In the genomic region with DNA sequence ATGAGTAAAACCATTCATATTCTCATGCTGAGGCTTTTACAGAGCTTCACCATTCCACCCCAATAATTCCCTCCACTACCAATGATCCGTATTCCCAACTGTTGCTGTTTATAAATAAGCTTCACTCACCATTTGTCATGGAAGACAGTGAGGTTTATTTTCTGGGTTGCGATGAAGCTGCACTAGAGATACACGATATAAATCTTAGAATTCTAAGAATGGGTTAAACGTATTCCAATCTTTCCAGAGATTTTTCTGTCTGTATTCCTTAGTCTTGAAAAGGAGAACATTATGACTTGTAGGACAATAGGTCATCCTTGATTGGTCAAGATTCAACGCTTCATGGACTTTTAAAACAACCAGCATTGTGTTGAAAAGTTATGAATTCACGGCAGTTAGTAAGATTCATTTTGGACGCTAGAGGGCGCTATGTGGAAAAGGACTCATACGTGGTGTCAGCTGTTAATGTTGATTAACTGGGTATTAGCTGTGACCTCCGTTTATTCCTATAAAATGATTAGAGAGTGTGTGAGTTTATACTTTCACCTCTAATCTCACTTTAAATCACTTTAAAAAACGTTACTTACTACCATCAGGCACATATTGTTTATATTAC, we compare ENCODE assay signal across 8 mouse cellular contexts. TPM values are rescaled to one million over a fixed set of nuclear protein-coding genes. Genes with fewer than 3 reads are reported as not detected.
DNase-seq lines count a peak whose midpoint lies in the region; ATAC-seq and TF ChIP-seq lines count a peak whose summit lies in the region.

No protein-coding gene starts in this region.

- in situ Hi-C loops in CH12.LX (cut with MboI; ENCODE audit: low pct_ligation_motif_present, low pct_unique_long_range_greater_than_20kb, low sequenced_read_pairs) = loop anchor here (10.0 kb wide), 1 partner anchor 65 kb away; a partner anchor contains a TSS

- H3K4me2 ChIP-seq in CH12.LX (ENCODE audit: insufficient read depth, low read depth, poor library complexity, severe bottlenecking) = peak overlapping the region; percentile 93
- H3K4me2 ChIP-seq in embryonic facial prominence, embryonic 11.5 days (ENCODE audit: low read depth, low read length) = peak overlapping the region; percentile 51
- peak overlapping the region; percentile 81 for H3K4me2 ChIP-seq in heart, embryonic 15.5 days
- H3K4me2 ChIP-seq in lung, embryonic 14.5 days = peak overlapping the region; percentile 75

- H3K4me1 ChIP-seq in CH12.LX (ENCODE audit: control insufficient read depth in 1 of 2, insufficient read depth in 2 of 2) = no peaks in the 10 kb centered on the region; a peak in 1 of 4 replicates
- no peaks in the 10 kb centered on the region for H3K4me1 ChIP-seq in embryonic facial prominence, embryonic 11.5 days (ENCODE audit: control insufficient read depth, insufficient read depth, low read length)
- H3K4me1 ChIP-seq in heart, embryonic 15.5 days (replicated peaks) = peaks cover 12% of the 10 kb centered on the region
- 0 out of 2 replicates have a peak, but pooled peaks cover 4% of the 10 kb centered on the region for H3K4me1 ChIP-seq in lung, embryonic 14.5 days (ENCODE audit: insufficient read depth)

- no peaks in the 10 kb centered on the region for H3K9me3 ChIP-seq in CH12.LX (replicated peaks; ENCODE audit: low read length)
- no peaks in the 10 kb centered on the region for H3K9me3 ChIP-seq in embryonic facial prominence, embryonic 11.5 days (replicated peaks; ENCODE audit: control insufficient read depth, low read length)
- no peaks in the 10 kb centered on the region for H3K9me3 ChIP-seq in heart, embryonic 15.5 days (replicated peaks)
- H3K9me3 ChIP-seq in lung, embryonic 14.5 days (ENCODE audit: low read depth, low read length) = no peaks in the 10 kb centered on the region

- ATAC-seq in embryonic facial prominence, embryonic 11.5 days (replicated peaks; ENCODE audit: insufficient number of reproducible peaks, low FRiP score, low TSS enrichment, low read depth) = no peak
- ATAC-seq in heart, embryonic 15.5 days (replicated peaks; ENCODE audit: insufficient number of reproducible peaks, insufficient read depth, low FRiP score, low read depth) = no peak
- no peak for ATAC-seq in lung, embryonic 14.5 days (ENCODE audit: insufficient read depth)
- ATAC-seq in neutrophil, adult 5-6 weeks (ENCODE audit: extremely low read depth, insufficient number of reproducible peaks, low FRiP score, poor library complexity, severe bottlenecking) = peak; percentile 50; the same call in 1 of the 2 replicates
- no peak for ATAC-seq in monocyte, adult 5-6 weeks (replicated peaks; ENCODE audit: insufficient number of reproducible peaks, low FRiP score, low TSS enrichment, poor library complexity, severe bottlenecking)

- DNase-seq in CH12.LX (ENCODE audit: extremely low read depth) (peak; percentile 91), adipocyte (ENCODE audit: low spot score) (peak; percentile 96)
- peak; percentile 90 for DNase-seq in embryonic facial prominence, embryonic 11.5 days (ENCODE audit: low spot score)
- peak; percentile 51 to 68 for DNase-seq in kidney, postnatal 4 days
- peak; percentile 95 for DNase-seq in lung, embryonic 14.5 days

- 4% methylated on average over 11 of the region's 11 CpGs for WGBS in embryonic facial prominence, embryonic 11.5 days
- 3% methylated on average over 11 of the region's 11 CpGs for WGBS in heart, embryonic 15.5 days
- WGBS in lung, embryonic 14.5 days = 3% methylated on average over 11 of the region's 11 CpGs

- peak overlapping the region; percentile 21; the same call in 1 of the 2 replicates for H3K9ac ChIP-seq in CH12.LX (ENCODE audit: insufficient read depth, low read depth)
- H3K9ac ChIP-seq in embryonic facial prominence, embryonic 11.5 days (replicated peaks; ENCODE audit: low read length) = peak overlapping the region; percentile 59
- H3K9ac ChIP-seq in heart, embryonic 15.5 days = peak overlapping the region; percentile 54
- H3K9ac ChIP-seq in lung, embryonic 14.5 days = peak overlapping the region; percentile 66

- H3K36me3 ChIP-seq in CH12.LX (replicated peaks in 1 of 2; ENCODE audit: control insufficient read depth in 1 of 2, insufficient read depth in 1 of 2, low read length in 1 of 2) = no peaks in the 10 kb centered on the region
- no peaks in the 10 kb centered on the region for H3K36me3 ChIP-seq in embryonic facial prominence, embryonic 11.5 days (replicated peaks; ENCODE audit: control insufficient read depth, insufficient read depth, low read depth, low read length)
- no peaks in the 10 kb centered on the region for H3K36me3 ChIP-seq in heart, embryonic 15.5 days
- 0 out of 2 replicates have a peak, but pooled peaks cover under 1% of the 10 kb centered on the region for H3K36me3 ChIP-seq in lung, embryonic 14.5 days (ENCODE audit: insufficient read depth)

- no peaks in the 10 kb centered on the region for H3K27me3 ChIP-seq in CH12.LX (replicated peaks)
- no peaks in the 10 kb centered on the region for H3K27me3 ChIP-seq in embryonic facial prominence, embryonic 11.5 days (ENCODE audit: control insufficient read depth, insufficient read depth, low read length)
- no peaks in the 10 kb centered on the region for H3K27me3 ChIP-seq in heart, embryonic 15.5 days
- H3K27me3 ChIP-seq in lung, embryonic 14.5 days (ENCODE audit: insufficient read depth, low read length) = no peaks in the 10 kb centered on the region

- TF ChIP-seq RAD21 in CH12.LX (IDR thresholded peaks at IDR 0.05; ENCODE audit: low read depth, low read length) = peak; percentile 48

- H3K79me2 ChIP-seq in CH12.LX (replicated peaks; ENCODE audit: control insufficient read depth, extremely low read depth, insufficient read depth, poor library complexity, severe bottlenecking) = no peaks in the 10 kb centered on the region

- TF ChIP-seq POLR2A in CH12.LX (IDR thresholded peaks at IDR 0.05; ENCODE audit: low read depth, low read length) = no peak

- TF ChIP-seq EP300 in CH12.LX (IDR thresholded peaks at IDR 0.05; ENCODE audit: low read length) = no peak

- H3K4me3 ChIP-seq in CH12.LX (replicated peaks in 1 of 3; ENCODE audit: low read depth in 2 of 3, low read length in 2 of 3, poor library complexity in 1 of 3) = peak overlapping the region; percentile 64 to 81 (median 66)
- peak overlapping the region; percentile 66 for H3K4me3 ChIP-seq in embryonic facial prominence, embryonic 11.5 days (ENCODE audit: low read depth, low read length)
- peak overlapping the region; percentile 88 for H3K4me3 ChIP-seq in heart, embryonic 15.5 days
- H3K4me3 ChIP-seq in lung, embryonic 14.5 days (ENCODE audit: low read depth, low read length) = peak overlapping the region; percentile 59

- TF ChIP-seq CTCF in CH12.LX (conservative IDR thresholded peaks at IDR 0.05 in 1 of 2, IDR thresholded peaks at IDR 0.05 in 1 of 2; ENCODE audit: low read depth in 2 of 2, low read length in 2 of 2) = peak; percentile 60 to 79
- TF ChIP-seq CTCF in lung, embryonic 14.5 days (IDR thresholded peaks at IDR 0.05; ENCODE audit: low read depth) = peak; percentile 81

- dilution Hi-C loops in CH12.LX (cut with MboI; ENCODE audit: extremely low pct_ligation_motif_present, extremely low pct_unique_long_range_greater_than_20kb, low sequenced_read_pairs) = no loop called here

- H3K27ac ChIP-seq in CH12.LX (ENCODE audit: insufficient read depth, low read depth) = no peak overlapping the region
- H3K27ac ChIP-seq in embryonic facial prominence, embryonic 11.5 days (replicated peaks; ENCODE audit: low read depth, low read length) = peak overlapping the region; percentile 53; the same call in 1 of the 2 replicates
- peak overlapping the region; percentile 98 for H3K27ac ChIP-seq in heart, embryonic 15.5 days
- peak overlapping the region; percentile 96 for H3K27ac ChIP-seq in lung, embryonic 14.5 days (ENCODE audit: low read depth)

TF ChIP-seq in CH12.LX, 34 proteins besides CTCF, POLR2A, EP300 and RAD21 (continues in another document):
- TF ChIP-seq JUND (conservative IDR thresholded peaks at IDR 0.05; ENCODE audit: low read depth, low read length) (no peak), SMC3 (IDR thresholded peaks at IDR 0.05; ENCODE audit: low read depth, low read length) (peak; percentile 38; the same call in 1 of the 2 replicates), TCF12 (IDR thresholded peaks at IDR 0.05; ENCODE audit: low read depth, low read length) (no peak), ZKSCAN1 (IDR thresholded peaks at IDR 0.05; ENCODE audit: borderline replicate concordance, low read depth, low read length) (no peak), E2F4 (IDR thresholded peaks at IDR 0.05; ENCODE audit: insufficient replicate concordance, low read depth, low read length) (0 out of 2 replicates have a peak, but pooled peaks have one; percentile 30), USF1 (IDR thresholded peaks at IDR 0.05; ENCODE audit: low read depth, low read length) (no peak)

RNA-seq across cellular contexts. Expression of a gene that starts 6.6 kb away (rescaled TPM):
- total RNA-seq in CH12.LX (2012; rRNA removed) = 8.1 and 9.3 TPM in 2 replicates
- total RNA-seq in CH12.LX (2014; rRNA removed) = 20.6 and 23.4 TPM in 2 replicates
- 11.1 and 11.2 TPM in 2 replicates for polyA plus RNA-seq in CH12.LX (2012; ENCODE audit: insufficient read length, low read depth)
- polyA plus RNA-seq in embryonic facial prominence, embryonic 11.5 days (2014; fragmentation: Nextera tagmentation; extraction: Ambion mirVana) = 260 and 262 TPM in 2 replicates
- polyA plus RNA-seq in heart, embryonic 15.5 days (2015; fragmentation: Nextera tagmentation; extraction: Ambion mirVana) = 56.0 and 76.9 TPM in 2 replicates
- polyA plus RNA-seq in lung, embryonic 14.5 days (2014; fragmentation: Nextera tagmentation; extraction: Ambion mirVana) = 113 and 114 TPM in 2 replicates
- 40.1 and 48.5 TPM in 2 replicates for total RNA-seq in neutrophil, adult 5-6 weeks (2017)
- 91.5 to 141 TPM (median 130 TPM) in 3 replicates for total RNA-seq in monocyte, adult 5-6 weeks (2017)

RNA-seq across cellular contexts. Expression of a gene that starts 6.7 kb away (rescaled TPM):
- total RNA-seq in CH12.LX (2012; rRNA removed) (14.5 and 14.8 TPM in 2 replicates), CH12.LX (2014; rRNA removed) (25.5 and 26.7 TPM in 2 replicates)
- polyA plus RNA-seq in CH12.LX (2012; ENCODE audit: insufficient read length, low read depth) = 12.6 and 14.5 TPM in 2 replicates
- 14.8 and 17.3 TPM in 2 replicates for polyA plus RNA-seq in embryonic facial prominence, embryonic 11.5 days (2014; fragmentation: Nextera tagmentation; extraction: Ambion mirVana)
- polyA plus RNA-seq in heart, embryonic 15.5 days (2015; fragmentation: Nextera tagmentation; extraction: Ambion mirVana) = 5.0 and 6.8 TPM in 2 replicates
- 14.4 and 15.5 TPM in 2 replicates for polyA plus RNA-seq in lung, embryonic 14.5 days (2014; fragmentation: Nextera tagmentation; extraction: Ambion mirVana)
- 64.1 and 69.4 TPM in 2 replicates for total RNA-seq in neutrophil, adult 5-6 weeks (2017)
- 43.2 to 56.5 TPM (median 45.5 TPM) in 3 replicates for total RNA-seq in monocyte, adult 5-6 weeks (2017)

RNA-seq across cellular contexts. Expression of a gene that starts 56.7 kb away (rescaled TPM):
- total RNA-seq in CH12.LX (2012; rRNA removed) (not detected in 2 replicates), CH12.LX (2014; rRNA removed) (0.13 and 0.18 TPM in 2 replicates)
- 0.17 TPM in 1 of 2 replicates, not detected in the other for polyA plus RNA-seq in CH12.LX (2012; ENCODE audit: insufficient read length, low read depth)
- 0.32 and 0.45 TPM in 2 replicates for polyA plus RNA-seq in embryonic facial prominence, embryonic 11.5 days (2014; fragmentation: Nextera tagmentation; extraction: Ambion mirVana)
- polyA plus RNA-seq in heart, embryonic 15.5 days (2015; fragmentation: Nextera tagmentation; extraction: Ambion mirVana) = 0.14 and 0.38 TPM in 2 replicates
- polyA plus RNA-seq in lung, embryonic 14.5 days (2014; fragmentation: Nextera tagmentation; extraction: Ambion mirVana) = 0.14 TPM in 1 of 2 replicates, not detected in the other
- total RNA-seq in neutrophil, adult 5-6 weeks (2017) = not detected in 2 replicates
- not detected in 3 replicates for total RNA-seq in monocyte, adult 5-6 weeks (2017)
